Mouse (Mus musculus) kidney, embryonic 15.5 days (tissue): Measurements from ENCODE around the gene Haus3. TPM values are rescaled to one million over a fixed set of nuclear protein-coding genes. Genes with fewer than 3 reads are reported as not detected.

Source experiments
- ATAC-seq: fragments of 200-750 bp; cut with Nextera tagmentation; replicated peaks from 2 replicates; pipeline ENCODE4 v1.8.0; 2017; ENCODE audit warnings: moderate TSS enrichment; ENCODE audit not compliant: low FRiP score
- H3K27ac ChIP-seq: fragments of 300-500 bp; sonication (generic); 2 replicates; pipeline ENCODE4 v1.5.1; 2015; ENCODE audit warnings: mild to moderate bottlenecking, inconsistent platforms
- H3K27me3 ChIP-seq: fragments of 300-500 bp; sonication (generic); 2 replicates; pipeline ENCODE4 v1.6.1; 2015; ENCODE audit warnings: inconsistent platforms
- H3K36me3 ChIP-seq: fragments of 300-500 bp; sonication (generic); 2 replicates; pipeline ENCODE4 v1.6.1; 2015; ENCODE audit warnings: inconsistent platforms
- H3K4me1 ChIP-seq: fragments of 300-500 bp; sonication (generic); 2 replicates; pipeline ENCODE4 v1.6.1; 2015; ENCODE audit warnings: inconsistent platforms
- H3K4me2 ChIP-seq: fragments of 300-500 bp; sonication (generic); 2 replicates; pipeline ENCODE4 v1.6.1; 2015; ENCODE audit warnings: moderate library complexity, mild to moderate bottlenecking, inconsistent platforms
- H3K4me3 ChIP-seq: fragments of 300-500 bp; sonication (generic); replicated peaks from 2 replicates; pipeline ENCODE4 v1.5.1; 2015; ENCODE audit warnings: mild to moderate bottlenecking, inconsistent platforms
- H3K9ac ChIP-seq: fragments of 300-500 bp; sonication (generic); 2 replicates; pipeline ENCODE4 v1.6.1; 2015; ENCODE audit warnings: mild to moderate bottlenecking, inconsistent platforms
- H3K9me3 ChIP-seq: fragments of 300-500 bp; sonication (generic); replicated peaks from 2 replicates; pipeline ENCODE4 v1.6.1; 2016; ENCODE audit warnings: inconsistent platforms
- WGBS: fragments of 180-500 bp; shearing (Covaris S2); methylation state at CpG from one replicate; pipeline ENCODE4 v1.1.7; 2015; ENCODE audit warnings: mixed read lengths; 5-methylcytosine and 5-hydroxymethylcytosine counted together
- polyA plus RNA-seq: library from polyadenylated mRNA; unstranded; fragments of >200 nt; fragmentation: Nextera tagmentation; extraction: Ambion mirVana; gene quantifications from 2 replicates; pipeline ENCODE4 v1.2.1, GENCODE M21; 2015

Gene Haus3
- polyA plus RNA-seq, 1 experiment from 2014 or later = 37.8 TPM

DNA sequence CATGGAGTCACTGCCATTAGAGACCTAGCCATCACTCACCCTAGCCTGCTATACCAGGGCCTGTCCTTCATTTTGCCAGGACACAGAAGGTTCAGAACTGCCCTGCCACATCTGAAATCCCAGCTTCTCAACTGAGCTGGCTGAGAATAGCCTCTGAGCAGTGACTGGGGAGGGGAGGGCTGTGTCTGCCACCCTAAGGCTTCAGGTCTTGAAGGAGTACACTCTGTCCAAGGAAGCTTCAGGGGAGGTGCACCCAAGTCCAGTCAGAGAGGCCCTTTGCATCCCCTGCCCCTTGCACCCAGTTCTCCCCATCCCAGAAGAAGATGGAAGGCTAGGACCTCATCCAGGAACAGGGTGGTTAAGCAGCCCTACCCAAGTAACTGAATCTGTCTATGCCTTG, 16.5 kb upstream of the Haus3 start:
- peak overlapping the region; percentile 67 for H3K9ac ChIP-seq
- peak overlapping the region; percentile 67 for H3K4me3 ChIP-seq
- peak overlapping the region; percentile 65 for H3K4me2 ChIP-seq
- ATAC-seq = no peak
- H3K4me1 ChIP-seq = peaks cover 54% of the 10 kb centered on the region
- H3K9me3 ChIP-seq = no peaks in the 10 kb centered on the region
- H3K36me3 ChIP-seq = peaks cover 30% of the 10 kb centered on the region
- no peaks in the 10 kb centered on the region for H3K27me3 ChIP-seq
- H3K27ac ChIP-seq = no peak overlapping the region

DNA sequence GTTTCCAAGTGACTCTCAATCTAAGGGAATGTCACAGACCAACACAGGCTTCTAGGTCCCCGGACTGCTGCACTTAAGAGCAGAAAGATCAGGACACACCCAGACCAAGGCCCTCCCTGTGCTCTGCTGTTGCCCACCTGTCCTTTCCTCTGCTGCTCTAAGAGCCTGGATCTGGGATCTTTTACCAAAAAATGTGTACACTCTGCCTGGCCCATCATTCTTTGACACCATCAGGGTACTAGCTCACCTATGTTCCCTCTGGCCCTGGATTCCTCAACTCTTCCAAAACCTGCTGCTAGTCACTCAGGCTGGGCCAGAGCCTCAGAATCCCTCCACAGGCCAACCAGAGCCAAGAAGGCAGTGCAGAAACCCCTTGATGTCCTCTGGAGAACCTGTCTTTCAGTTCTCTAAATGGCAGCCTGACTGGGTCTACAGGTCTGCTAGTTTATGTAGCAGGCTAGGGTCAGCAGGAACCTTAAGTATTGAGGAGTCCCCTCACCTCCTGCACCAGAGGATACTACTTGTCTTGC, 15.8 kb upstream of the Haus3 start:
- peak overlapping the region; percentile 67; the same call in 1 of the 2 replicates for H3K9ac ChIP-seq

DNA sequence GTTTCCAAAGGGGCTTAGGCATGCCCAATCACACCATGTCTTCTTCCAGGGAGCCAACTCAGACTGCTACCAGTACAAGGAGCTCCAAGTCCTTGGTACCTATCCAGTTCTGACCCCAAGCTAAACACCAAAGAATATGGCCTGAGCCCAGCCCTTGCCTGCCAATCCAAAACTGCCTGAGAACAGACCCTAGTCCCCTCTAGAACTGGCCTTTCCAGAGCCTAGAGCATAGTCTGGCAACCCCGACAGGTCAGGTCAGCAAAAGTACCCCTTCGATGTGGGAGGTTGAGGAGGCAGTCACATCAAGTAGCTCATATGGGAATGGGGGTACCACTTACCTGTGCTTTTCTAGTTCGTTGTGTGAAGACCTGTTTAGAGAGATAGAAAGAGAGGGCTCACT, 14.6 kb upstream of the Haus3 start:
- WGBS = 95% methylated on average over 3 of the region's 3 CpGs
- Histone ChIP-seq H3K4me1 (peaks cover 51% of the 10 kb centered on the region), H3K27ac (0 out of 2 replicates have a peak overlapping the region, but pooled peaks have one; percentile 7), H3K9ac (no peak overlapping the region; the same call in 1 of the 2 replicates), H3K4me3 (no peak overlapping the region), H3K9me3 (no peaks in the 10 kb centered on the region), H3K27me3 (no peaks in the 10 kb centered on the region), H3K4me2 (no peak overlapping the region), H3K36me3 (peaks cover 48% of the 10 kb centered on the region)
- ATAC-seq = no peak

More for the DNA sequence above, 15.8 kb upstream of the Haus3 start:
- WGBS = 89% methylated on average over 1 of the region's 1 CpGs
- Histone ChIP-seq H3K36me3 (peaks cover 36% of the 10 kb centered on the region), H3K4me1 (peaks cover 53% of the 10 kb centered on the region), H3K4me2 (peak overlapping the region; percentile 65), H3K4me3 (0 out of 2 replicates have a peak overlapping the region, but pooled peaks have one; percentile 67), H3K27ac (no peak overlapping the region), H3K9me3 (no peaks in the 10 kb centered on the region), H3K27me3 (no peaks in the 10 kb centered on the region)
- no peak for ATAC-seq

DNA sequence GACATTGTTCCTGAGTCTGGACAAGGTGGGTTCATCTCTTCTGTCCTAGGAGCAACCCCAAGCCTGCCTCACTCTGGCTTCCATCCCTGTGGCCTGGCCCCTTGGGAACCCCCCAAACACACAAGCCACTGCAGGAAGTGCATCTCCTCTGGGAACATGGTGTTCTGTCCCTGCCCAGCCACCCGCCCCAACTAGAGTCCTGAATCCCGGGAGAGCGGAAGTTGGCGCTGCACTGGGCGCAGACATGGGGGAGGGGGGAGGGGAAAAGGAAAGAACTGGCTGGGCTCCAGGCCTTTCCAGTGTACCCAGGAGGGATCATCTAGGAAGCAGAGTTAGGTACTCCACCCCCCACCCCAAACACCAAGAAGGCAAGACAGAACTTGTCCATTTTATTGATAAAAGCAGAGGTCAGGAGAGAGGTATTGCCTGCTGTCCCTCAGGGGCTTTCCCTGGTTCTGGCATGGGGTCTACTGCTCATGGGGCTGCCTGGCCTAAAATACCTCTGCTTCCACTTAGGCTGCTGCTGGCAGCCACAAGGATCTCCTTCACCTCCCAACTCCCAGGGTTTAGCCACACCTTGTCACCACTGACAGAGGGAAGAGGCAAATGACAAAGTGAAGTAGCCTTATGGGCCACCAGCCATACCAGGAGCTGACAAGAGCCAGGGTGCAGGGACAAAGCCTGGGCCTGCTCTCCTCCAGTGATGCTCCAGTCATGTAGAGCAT, 14.0 kb upstream of the Haus3 start:
- H3K27ac ChIP-seq = 0 out of 2 replicates have a peak overlapping the region, but pooled peaks have one; percentile 7
- peaks cover 54% of the 10 kb centered on the region for H3K36me3 ChIP-seq
- H3K4me1 ChIP-seq = peaks cover 44% of the 10 kb centered on the region
- H3K4me3 ChIP-seq = no peak overlapping the region
- H3K9me3 ChIP-seq = no peaks in the 10 kb centered on the region
- no peak overlapping the region for H3K4me2 ChIP-seq
- 70% methylated on average over 5 of the region's 5 CpGs for WGBS
- H3K9ac ChIP-seq = no peak overlapping the region
- no peaks in the 10 kb centered on the region for H3K27me3 ChIP-seq
- no peak for ATAC-seq

DNA sequence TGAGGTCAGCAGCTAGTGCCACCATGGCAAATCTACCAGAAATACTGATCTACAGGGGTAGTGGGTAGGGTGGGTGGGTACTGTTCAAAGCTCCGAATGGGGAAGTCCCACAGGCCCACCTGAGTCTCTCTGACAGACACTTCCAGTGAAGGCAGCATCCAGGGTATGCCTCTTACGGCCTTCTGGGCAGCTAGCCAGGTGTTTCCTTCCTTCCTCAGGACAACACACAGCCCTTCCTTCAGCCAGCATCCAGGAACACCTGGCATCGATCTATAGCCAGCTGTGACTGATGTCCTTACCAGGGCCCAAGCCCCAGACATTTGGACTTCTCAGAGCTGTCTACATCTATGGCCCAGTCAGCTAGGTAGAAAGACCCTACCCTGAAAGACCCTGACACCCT, 13.2 kb upstream of the Haus3 start:
- no peak for ATAC-seq
- Histone ChIP-seq H3K9me3 (no peaks in the 10 kb centered on the region), H3K9ac (no peak overlapping the region), H3K4me1 (peaks cover 42% of the 10 kb centered on the region), H3K27me3 (no peaks in the 10 kb centered on the region), H3K4me2 (no peak overlapping the region), H3K4me3 (no peak overlapping the region), H3K36me3 (peaks cover 63% of the 10 kb centered on the region), H3K27ac (no peak overlapping the region)
- 72% methylated on average over 3 of the region's 3 CpGs for WGBS

DNA sequence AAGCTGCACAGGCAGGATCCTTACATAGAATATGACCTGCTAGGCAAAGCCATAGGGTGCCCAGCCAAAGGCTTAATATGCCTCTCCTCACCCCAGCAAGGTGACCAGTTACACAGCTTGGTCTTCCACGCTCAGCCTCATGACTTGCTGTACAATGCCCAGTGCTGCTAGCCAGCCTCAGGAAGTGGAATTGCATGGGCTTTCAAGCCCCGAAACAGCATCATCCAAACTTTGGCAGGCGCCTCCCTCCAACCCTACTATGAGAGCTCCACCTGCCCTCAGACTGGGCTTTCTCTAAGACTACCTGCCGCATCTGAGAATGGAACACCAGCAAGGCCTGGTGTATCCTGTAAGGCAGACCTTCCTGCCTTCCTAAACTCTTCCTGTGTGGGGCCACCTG, 8.5 kb upstream of the Haus3 start:
- no peak for ATAC-seq
- Histone ChIP-seq H3K36me3 (peaks cover 98% of the 10 kb centered on the region), H3K4me2 (no peak overlapping the region), H3K27me3 (no peaks in the 10 kb centered on the region), H3K4me1 (peaks cover 3% of the 10 kb centered on the region; the same call in 1 of the 2 replicates), H3K9ac (no peak overlapping the region), H3K27ac (no peak overlapping the region), H3K4me3 (no peak overlapping the region), H3K9me3 (no peaks in the 10 kb centered on the region)
- 96% methylated on average over 4 of the region's 4 CpGs for WGBS

DNA sequence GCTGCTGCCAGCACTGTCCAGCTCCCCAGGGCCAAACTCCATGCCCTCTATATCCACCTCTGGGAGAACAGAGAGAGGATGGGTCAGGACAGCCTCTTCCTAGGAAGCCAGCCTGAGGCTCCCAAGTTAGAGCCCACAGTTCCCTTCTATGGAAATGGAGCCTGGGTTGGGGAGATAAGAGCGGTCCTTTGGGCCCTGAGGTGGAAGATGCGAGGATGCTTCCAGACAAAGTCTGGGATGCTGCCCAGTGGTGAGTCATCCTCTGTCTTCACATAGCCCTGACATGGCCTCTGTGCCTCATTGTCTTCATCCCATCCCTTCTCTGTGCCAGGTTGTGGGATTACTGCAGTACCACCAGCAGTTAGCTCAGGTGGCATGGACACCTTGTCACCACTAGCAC, 7.8 kb upstream of the Haus3 start:
- no peak overlapping the region for H3K4me3 ChIP-seq
- H3K9me3 ChIP-seq = no peaks in the 10 kb centered on the region
- no peak overlapping the region for H3K9ac ChIP-seq
- WGBS = 97% methylated on average over 2 of the region's 2 CpGs
- peaks cover 93% of the 10 kb centered on the region for H3K36me3 ChIP-seq
- H3K4me2 ChIP-seq = no peak overlapping the region
- no peaks in the 10 kb centered on the region for H3K4me1 ChIP-seq
- H3K27ac ChIP-seq = no peak overlapping the region
- H3K27me3 ChIP-seq = no peaks in the 10 kb centered on the region
- ATAC-seq = no peak

DNA sequence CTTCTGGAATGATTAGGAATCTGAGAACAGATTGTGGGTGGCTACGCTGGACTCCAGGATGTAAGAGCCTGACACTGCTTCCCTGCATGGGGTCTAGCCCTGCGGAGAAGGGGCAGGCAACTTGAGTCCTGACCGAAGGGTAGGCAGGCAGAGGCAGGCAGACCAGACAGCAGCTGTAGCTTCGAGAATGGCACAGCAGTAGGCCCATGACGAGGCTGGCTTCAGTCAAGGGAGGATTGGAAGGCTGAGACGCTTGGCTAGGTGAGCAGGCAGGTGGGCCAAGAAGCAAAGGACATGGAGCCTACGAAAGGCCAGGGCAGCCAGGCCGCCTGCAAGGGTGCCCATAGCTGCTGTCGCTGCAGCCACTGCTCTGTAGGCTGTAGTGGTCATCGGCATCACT, 7.4 kb upstream of the Haus3 start:
- Histone ChIP-seq H3K4me3 (no peak overlapping the region), H3K4me2 (no peak overlapping the region), H3K9ac (no peak overlapping the region), H3K9me3 (no peaks in the 10 kb centered on the region), H3K27me3 (no peaks in the 10 kb centered on the region), H3K36me3 (peaks cover 89% of the 10 kb centered on the region), H3K27ac (no peak overlapping the region), H3K4me1 (no peaks in the 10 kb centered on the region)
- ATAC-seq = no peak
- WGBS = 85% methylated on average over 10 of the region's 10 CpGs

DNA sequence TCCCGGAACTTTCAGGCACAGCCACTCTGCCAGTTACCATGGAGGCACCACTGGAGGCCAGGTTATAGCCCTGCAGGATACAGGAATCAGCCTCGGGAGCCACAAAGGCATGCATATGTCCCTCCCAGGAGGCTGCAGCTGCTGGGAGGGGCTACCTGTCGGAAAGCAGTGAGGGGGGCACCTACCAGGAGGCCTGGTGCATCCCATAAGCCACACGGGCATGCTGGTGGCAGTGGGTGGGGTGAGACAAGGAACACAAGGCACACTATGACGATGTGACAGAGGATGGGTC, 6.0 kb upstream of the Haus3 start:
- no peak overlapping the region for H3K4me3 ChIP-seq
- H3K27ac ChIP-seq = no peak overlapping the region
- H3K4me1 ChIP-seq = peaks cover 4% of the 10 kb centered on the region; the same call in 1 of the 2 replicates
- H3K9me3 ChIP-seq = no peaks in the 10 kb centered on the region
- peaks cover 76% of the 10 kb centered on the region for H3K36me3 ChIP-seq
- 31% methylated on average over 5 of the region's 5 CpGs for WGBS
- no peak overlapping the region for H3K9ac ChIP-seq
- H3K4me2 ChIP-seq = no peak overlapping the region
- no peak for ATAC-seq
- no peaks in the 10 kb centered on the region for H3K27me3 ChIP-seq

DNA sequence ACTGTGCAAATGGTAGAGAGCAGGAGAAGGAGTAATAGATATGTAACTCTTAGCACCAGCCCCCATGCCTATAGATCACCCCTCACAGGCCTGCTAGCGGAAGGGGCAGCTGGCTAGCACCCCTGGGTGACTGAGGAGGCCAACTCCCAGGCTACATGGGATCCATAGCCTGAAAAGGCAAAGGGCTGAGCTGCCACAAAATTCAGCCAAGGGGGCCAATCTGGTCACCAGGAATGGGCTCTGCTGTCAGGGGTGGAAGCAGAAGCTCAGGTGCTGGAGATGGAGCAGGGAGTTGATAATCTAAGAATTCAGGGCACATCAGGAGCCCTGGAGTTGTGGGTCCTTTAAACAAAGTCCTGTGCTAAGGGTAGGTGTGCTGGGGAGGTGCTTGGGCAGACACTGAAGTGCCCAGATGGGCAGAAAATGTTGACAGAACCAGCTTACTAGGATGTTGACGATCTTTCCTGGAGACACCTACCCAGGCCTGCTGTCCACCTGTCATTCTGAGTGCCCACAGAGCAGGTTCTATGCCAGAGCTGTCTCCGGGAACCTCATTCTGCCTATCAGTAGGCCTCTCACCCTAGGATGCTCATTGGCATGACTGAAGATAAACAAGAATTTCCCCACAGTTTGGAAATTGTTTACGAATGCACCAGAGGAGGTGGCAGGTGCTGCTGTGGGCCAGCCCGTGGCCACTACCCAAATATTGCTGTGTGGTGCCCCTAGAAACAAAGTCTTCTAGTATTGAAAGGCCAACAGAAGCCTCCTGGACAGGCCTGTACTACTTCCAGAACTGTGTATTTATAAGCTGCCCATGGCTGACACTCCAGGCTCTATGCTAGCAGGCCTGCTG, 5.4 kb upstream of the Haus3 start:
- peaks cover 7% of the 10 kb centered on the region for H3K4me1 ChIP-seq
- peaks cover 70% of the 10 kb centered on the region for H3K36me3 ChIP-seq
- H3K27me3 ChIP-seq = no peaks in the 10 kb centered on the region
- no peak overlapping the region for H3K4me2 ChIP-seq
- H3K9ac ChIP-seq = no peak overlapping the region
- 76% methylated on average over 5 of the region's 5 CpGs for WGBS
- no peak overlapping the region for H3K4me3 ChIP-seq
- H3K27ac ChIP-seq = no peak overlapping the region
- ATAC-seq = no peak
- H3K9me3 ChIP-seq = no peaks in the 10 kb centered on the region

DNA sequence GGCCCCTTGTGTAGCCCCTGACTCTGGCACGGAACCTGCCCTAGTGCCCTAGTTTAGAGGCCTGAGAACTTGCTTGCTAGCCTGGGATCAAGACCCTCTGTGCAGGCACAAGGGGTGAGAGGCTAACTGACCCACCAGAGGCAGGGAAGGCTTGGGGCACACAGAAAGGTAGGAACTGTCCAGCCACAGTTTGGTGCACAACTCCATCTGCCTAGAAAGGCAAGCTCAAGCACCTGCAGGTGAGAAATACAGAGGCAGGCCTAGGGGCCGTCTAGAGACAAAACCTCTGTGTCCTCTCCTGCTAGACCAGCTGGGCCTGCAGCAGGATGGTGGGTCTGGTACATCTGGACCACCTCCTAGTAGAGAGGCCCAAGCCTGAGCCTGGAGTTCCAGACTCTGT, 4.7 kb upstream of the Haus3 start:
- no peak overlapping the region for H3K9ac ChIP-seq
- peaks cover 63% of the 10 kb centered on the region for H3K36me3 ChIP-seq
- no peak overlapping the region for H3K4me2 ChIP-seq
- H3K4me3 ChIP-seq = no peak overlapping the region
- no peak for ATAC-seq
- peaks cover 9% of the 10 kb centered on the region for H3K4me1 ChIP-seq
- H3K27ac ChIP-seq = no peak overlapping the region
- 90% methylated on average over 2 of the region's 2 CpGs for WGBS
- no peaks in the 10 kb centered on the region for H3K9me3 ChIP-seq
- no peaks in the 10 kb centered on the region for H3K27me3 ChIP-seq

DNA sequence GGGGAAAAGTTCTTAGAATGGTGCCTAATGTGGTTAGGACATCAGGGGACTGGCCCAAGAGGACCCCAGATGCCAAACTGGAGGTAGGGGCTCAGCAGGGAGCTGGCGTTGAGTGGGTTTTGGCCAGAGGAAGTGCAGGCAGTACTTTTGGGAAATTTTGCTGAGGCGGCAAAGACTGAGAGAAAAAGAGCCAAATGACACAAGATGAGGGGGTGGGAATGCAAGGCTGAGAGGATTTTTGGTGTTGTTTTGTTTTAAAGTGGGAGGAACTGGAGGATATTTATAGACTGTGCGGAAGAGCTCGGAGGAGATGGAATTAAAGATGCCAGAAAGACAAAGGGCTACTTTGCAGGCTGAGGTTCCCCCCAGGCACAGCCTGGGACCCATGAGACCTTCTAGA, 1.4 kb upstream of the Haus3 start:
- WGBS = 43% methylated on average over 4 of the region's 4 CpGs
- ATAC-seq = no peak
- no peak overlapping the region for H3K9ac ChIP-seq

More for the DNA sequence above, 1.4 kb upstream of the Haus3 start:
- peaks cover 21% of the 10 kb centered on the region for H3K4me1 ChIP-seq
- H3K4me2 ChIP-seq = no peak overlapping the region
- peak overlapping the region; percentile 94 for H3K27ac ChIP-seq
- H3K9me3 ChIP-seq = no peaks in the 10 kb centered on the region
- peaks cover 31% of the 10 kb centered on the region for H3K36me3 ChIP-seq
- no peak overlapping the region for H3K4me3 ChIP-seq
- H3K27me3 ChIP-seq = no peaks in the 10 kb centered on the region
